Mouse (Mus musculus): ENCODE results near the gene B3galt6.
A peak's percentile ranks its signal among the peaks of the same experiment; 100 is the strongest.

DNA sequence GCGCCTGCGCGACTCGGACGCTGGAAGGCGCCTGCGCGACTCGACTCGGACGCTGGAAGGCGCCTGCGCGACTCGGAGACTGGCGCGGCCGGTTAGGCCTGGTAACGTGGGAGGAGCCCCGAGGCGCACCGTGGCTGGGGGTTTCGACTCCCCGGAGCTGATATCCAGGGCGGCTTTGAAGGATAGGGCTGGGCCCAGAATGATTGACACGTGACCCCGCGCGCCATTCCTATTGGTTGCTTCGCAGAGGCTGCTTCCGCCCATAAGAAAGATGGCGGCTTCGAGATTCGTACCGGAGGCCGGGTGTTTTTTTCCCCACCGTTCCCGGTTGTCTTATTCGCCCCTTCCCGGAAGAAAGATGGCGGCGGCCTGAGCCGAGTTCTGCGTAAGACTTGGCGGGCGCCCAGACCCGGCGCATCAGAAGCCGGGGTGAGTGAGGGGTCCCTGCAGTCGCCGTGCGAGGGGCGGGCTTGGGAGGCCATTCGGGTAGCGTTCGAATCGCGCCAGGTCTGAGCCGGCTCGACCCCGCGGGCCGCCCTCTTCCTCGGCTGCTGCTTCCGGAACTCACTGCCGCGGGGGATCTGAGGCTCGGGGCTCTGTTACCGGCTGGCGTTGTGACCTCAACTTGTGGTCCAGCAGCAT lies 578 bp upstream of the B3galt6 start:
- no peak for TF ChIP-seq CTCF (IDR thresholded peaks at IDR 0.05; ENCODE audit: borderline replicate concordance, insufficient read depth, low read length)
- TF ChIP-seq POLR2A (IDR thresholded peaks at IDR 0.05; ENCODE audit: low read depth, low read length), result peak; percentile 59; the same call in 1 of the 2 replicates
